Mouse (Mus musculus) kidney, adult 8-10 months (tissue): ENCODE measurements at regions not wholly inside any gene's neighbourhood (a gene's known extent, or its start where the extent isn't known, plus 50 kb on each side); places are given as distances from the start of the nearest gene placed in this dataset.

Experiments used
- DNase-seq, 2 experiments: peaks; one replicate each; pipeline ENCODE4 v3.0.0; 2022

GRCm38 (mm10) chr15:17289221-17289620 is 560.7 kb downstream of the Cdh9 start:
- no peak for DNase-seq
